Mouse (Mus musculus) cerebellum, adult (tissue): ENCODE measurements at regions not wholly inside any gene's neighbourhood (a gene's known extent, or its start where the extent isn't known, plus 50 kb on each side); places are given as distances from the start of the nearest gene placed in this dataset.
A peak's percentile ranks its signal among the peaks of the same experiment; 100 is the strongest.
"Not testable (repeated sequence)": the region's sequence is repeated elsewhere in the genome, so short reads cannot be mapped to it uniquely, and the experiment has no call there.

Experiments used
- ATAC-seq: cut with Nextera tagmentation; 2 replicates; pipeline ENCODE4 v1.9.2; 2017; ENCODE audit warnings: mild to moderate bottlenecking, moderate library complexity, mixed read lengths; ENCODE audit not compliant: insufficient number of reproducible peaks, low FRiP score, low TSS enrichment

- ATAC-seq: no peak
Measured at GRCm38 (mm10) chr2:85280580-85280979, 58.5 kb downstream of the Olfr987 start.

DNA sequence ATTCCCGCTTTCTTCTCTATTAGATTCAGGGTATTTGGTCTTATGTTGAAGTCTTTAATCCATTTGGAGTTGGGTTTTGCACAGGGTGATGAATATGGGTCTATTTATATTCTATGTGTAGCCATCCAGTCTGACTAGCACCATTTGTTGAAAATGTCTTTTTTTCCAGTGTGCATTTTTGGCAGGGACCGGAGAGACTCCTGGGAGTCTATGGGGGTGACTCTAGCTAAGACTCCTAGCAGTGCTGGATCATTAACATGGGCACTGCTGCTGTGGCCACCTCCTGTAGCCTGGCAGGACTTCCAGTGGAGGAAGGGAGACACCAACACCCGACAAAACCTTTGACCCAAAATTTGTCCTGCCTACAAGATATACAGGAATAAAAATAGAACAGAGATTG lies 61.0 kb downstream of the Olfr987 start:
- ATAC-seq: no peak

DNA sequence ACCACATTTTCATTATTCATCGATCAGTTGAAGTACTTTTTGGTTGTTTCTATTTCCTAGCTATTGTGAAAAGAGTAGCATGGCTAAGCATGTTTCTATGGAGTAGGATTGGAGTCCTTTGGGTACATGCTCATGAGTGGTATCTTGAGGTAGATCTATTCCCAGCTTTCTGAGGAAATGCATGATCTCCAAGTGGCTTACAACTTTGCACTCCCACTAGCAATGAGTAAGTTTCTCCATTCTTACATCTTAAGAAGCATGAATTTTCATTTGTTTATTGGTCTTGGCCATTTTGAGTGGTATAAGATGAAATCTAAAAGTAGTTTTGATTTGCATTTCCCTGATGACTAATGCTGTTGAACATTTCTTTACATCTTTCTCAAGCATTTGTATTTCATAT lies 61.7 kb downstream of the Olfr987 start:
- no peak for ATAC-seq

- not testable (repeated sequence) for ATAC-seq
Measured at GRCm38 (mm10) chr2:85266813-85267212, 69.8 kb upstream of the Lrrc55 start.

DNA sequence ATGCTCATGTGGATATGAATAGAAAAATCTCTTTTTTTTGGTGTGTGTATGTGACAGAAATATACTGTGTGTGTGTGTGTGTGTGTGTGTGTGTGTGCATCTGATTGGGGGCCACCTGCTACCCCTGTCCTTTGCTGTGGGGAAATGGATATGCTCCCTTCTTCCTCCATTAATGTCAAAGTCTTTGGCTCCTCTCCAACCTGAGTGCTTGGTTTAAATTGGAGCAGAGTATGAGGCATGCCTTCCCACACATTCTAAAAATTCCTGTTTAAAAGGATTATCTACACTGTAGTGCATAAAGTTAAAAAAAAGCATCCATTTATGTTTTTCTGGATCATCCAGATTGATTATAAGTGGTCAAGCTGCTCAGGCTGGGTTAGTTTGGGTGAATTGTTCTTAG lies 68.7 kb upstream of the Lrrc55 start:
- ATAC-seq: no peak

DNA sequence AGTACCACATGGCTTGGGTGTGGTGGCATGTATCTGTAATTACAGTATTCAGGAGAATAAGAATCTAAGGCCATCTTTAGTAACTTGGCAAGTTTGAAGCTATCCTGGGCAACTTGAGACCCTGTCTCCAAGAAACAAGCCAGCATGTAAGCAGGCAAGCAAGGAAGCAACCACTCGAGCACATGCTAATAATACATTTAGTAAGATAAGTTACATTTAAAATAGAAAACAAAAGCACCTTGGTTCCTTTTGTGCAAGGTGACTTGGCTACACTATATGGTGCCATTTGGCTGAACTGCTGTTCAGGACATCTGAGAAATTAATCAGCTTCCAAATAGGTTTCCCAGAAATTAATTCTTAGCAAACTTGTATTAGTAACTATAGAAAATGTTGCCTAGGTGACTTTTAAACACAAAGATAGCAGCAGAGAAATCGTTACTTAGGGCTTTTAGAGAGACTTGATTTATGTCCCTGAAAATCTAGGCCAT lies 68.1 kb upstream of the Lrrc55 start:
- no peak for ATAC-seq

DNA sequence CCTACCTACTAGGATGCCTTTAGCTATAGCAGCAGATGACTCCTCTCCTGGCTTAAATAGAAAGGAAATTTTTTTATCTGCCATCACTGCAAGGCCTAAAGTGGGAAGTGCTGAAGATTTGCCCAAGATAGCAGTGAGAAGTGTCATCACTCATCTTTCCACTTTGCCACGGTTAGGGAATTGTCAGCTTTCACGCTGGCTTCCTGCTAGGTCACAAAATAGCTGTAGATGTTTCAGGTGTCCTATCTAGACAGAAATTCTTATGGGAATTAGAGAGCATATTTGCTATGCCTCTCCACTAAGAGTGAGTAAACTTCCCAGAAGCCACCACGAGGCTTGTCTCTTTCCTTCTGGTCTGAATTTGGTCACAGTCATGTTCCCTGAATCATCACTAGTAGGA lies 60.4 kb upstream of the Lrrc55 start:
- no peak for ATAC-seq

- no peak for ATAC-seq
Measured at GRCm38 (mm10) chr2:85255610-85256009, 58.6 kb upstream of the Lrrc55 start.

DNA sequence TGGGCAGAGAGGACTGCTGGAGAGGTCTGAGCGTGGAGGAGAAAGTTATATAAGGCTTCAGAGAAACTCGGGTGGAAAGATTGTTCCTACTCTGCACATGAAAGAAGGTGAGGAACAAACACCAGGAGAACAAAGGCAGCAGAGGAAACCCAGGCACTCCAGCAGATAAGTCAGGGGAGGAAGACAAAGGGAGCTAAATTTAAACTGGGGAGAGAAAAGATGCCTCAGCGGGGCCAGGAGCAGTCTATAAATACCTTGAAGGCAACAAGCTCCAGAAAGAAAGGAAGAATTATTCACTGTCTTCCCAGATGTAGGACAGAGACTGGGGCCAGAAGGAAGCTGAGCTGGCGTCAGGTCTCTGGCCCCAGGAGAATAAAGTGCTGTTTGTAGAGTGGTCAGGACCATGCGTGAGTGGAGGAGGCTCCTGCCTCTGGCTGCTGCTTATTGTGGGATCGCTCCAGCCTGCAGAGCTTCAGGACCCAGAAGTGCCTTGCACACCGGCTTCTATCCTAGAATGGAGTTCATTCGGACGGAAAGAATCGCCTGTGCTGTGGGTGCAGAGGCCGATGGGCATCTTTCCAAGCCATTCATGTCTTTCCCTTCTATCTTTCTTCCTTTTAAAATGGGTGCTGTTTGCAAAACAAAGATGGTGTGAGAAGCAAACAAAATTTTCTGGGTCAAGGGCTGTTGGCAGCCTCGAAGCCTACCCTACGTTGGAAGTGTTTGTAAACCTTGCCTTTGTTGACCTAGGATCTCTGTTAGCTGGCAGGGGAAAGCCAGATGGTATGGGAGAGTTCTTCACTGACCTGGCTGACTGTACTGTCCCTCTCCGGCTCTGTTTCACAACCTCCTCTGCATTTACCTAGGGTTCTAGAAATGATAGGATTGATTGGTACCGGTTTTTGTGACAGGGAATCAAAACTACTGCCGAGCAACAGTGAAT lies 55.6 kb upstream of the Lrrc55 start:
- ATAC-seq: peak; percentile 16; the same call in 1 of the 2 replicates

- no peak for ATAC-seq
Measured at GRCm38 (mm10) chr2:85250026-85250560, 53.1 kb upstream of the Lrrc55 start.
